Mouse (Mus musculus) heart, postnatal 0 days (tissue): ENCODE measurements around the gene Anks1.

ENCODE experiments used
- CTCF ChIP-seq: IDR thresholded peaks from 2 replicates; pipeline ENCODE4 v1.5.1; 2016; ENCODE audit warnings: antibody characterized with exemption, control low read depth, low read depth
- EP300 ChIP-seq: IDR thresholded peaks from 2 replicates; pipeline ENCODE4 v1.6.1; 2016; ENCODE audit warnings: antibody characterized with exemption, low read depth

DNA sequence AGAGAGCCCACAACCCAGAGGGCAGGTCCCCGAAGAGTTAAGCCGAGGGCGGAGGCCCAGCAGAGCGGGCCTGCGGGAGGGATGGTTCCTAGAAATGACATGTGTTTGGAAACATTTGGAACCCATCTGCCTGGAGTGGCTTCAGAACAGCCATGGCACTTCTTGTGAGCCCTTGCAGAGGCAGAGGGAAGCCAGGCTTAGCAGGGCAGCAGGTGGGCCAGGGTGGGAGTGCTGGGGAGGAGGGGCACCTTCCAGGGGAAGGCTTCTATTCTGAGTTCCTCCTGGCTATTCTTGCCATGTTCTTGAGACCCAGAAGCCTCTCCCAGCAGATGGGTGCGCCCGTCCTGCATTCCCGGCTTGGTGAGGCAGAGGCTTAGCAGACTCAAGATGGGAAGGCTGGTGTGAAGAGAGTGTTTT lies 99.5 kb downstream of the Anks1 start:
- TF ChIP-seq EP300 (no peak), CTCF (no peak)
